Mouse (Mus musculus): ENCODE measurements around the gene Olfr384. TPM values are rescaled to one million over a fixed set of nuclear protein-coding genes. Genes with fewer than 3 reads are reported as not detected.
"Not testable (repeated sequence)": the region's sequence is repeated elsewhere in the genome, so short reads cannot be mapped to it uniquely, and the experiment has no call there.

Olfr384 gene
- not detected in 2 replicates for polyA plus RNA-seq (2016; fragmentation: Nextera tagmentation; extraction: Ambion mirVana)

GRCm38 (mm10) chr11:73598294-73598693 is at the start of gene Olfr384:
Olfr384 (plus strand) TSS chr11:73598594.
- Histone ChIP-seq H3K36me3 (no peaks in the 10 kb centered on the region), H3K27me3 (ENCODE audit: insufficient read depth, poor library complexity, severe bottlenecking) (no peaks in the 10 kb centered on the region), H3K27ac (no peak within 1 kb of the TSS), H3K4me1 (replicated peaks) (no peaks in the 10 kb centered on the region), H3K9me3 (peaks cover 33% of the 10 kb centered on the region), H3K4me3 (no peak within 1 kb of the TSS)
- no peak for DNase-seq (ENCODE audit: low spot score)

GRCm38 (mm10) chr11:73579871-73580270 is 18.5 kb upstream of the Olfr384 start:
- no peak overlapping the region for H3K4me3 ChIP-seq
- H3K27ac ChIP-seq = no peak overlapping the region
- no peaks in the 10 kb centered on the region for H3K36me3 ChIP-seq
- H3K9me3 ChIP-seq = peaks cover 24% of the 10 kb centered on the region
- no peaks in the 10 kb centered on the region for H3K27me3 ChIP-seq (ENCODE audit: insufficient read depth, poor library complexity, severe bottlenecking)
- no peaks in the 10 kb centered on the region for H3K4me1 ChIP-seq (replicated peaks)
- no peak for DNase-seq (ENCODE audit: low spot score)

GRCm38 (mm10) chr11:73583188-73583587 is 15.2 kb upstream of the Olfr384 start:
- H3K27ac ChIP-seq; DNase-seq (ENCODE audit: low spot score); H3K4me3 ChIP-seq; H3K4me1 ChIP-seq (replicated peaks); H3K27me3 ChIP-seq (ENCODE audit: insufficient read depth, poor library complexity, severe bottlenecking); H3K36me3 ChIP-seq: not testable (repeated sequence)
- 76% methylated on average over 1 of the region's 1 CpGs for WGBS
- H3K9me3 ChIP-seq = peaks cover 16% of the 10 kb centered on the region

GRCm38 (mm10) chr11:73592908-73593307 is 5.5 kb upstream of the Olfr384 start, which contains the start of gene Olfr385:
Olfr385 (minus strand) TSS chr11:73593008.
- Histone ChIP-seq H3K36me3 (no peaks in the 10 kb centered on the region), H3K27ac (no peak within 1 kb of the TSS), H3K27me3 (ENCODE audit: insufficient read depth, poor library complexity, severe bottlenecking) (no peaks in the 10 kb centered on the region), H3K4me1 (replicated peaks) (no peaks in the 10 kb centered on the region), H3K9me3 (peaks cover 16% of the 10 kb centered on the region), H3K4me3 (no peak within 1 kb of the TSS)
- DNase-seq (ENCODE audit: low spot score) = no peak

Other genes with a start within 250 kb of the Olfr384 start
- not detected in 2 replicates for gene Olfr20, start 247.8 kb upstream of the Olfr384 start, polyA plus RNA-seq (2016; fragmentation: Nextera tagmentation; extraction: Ambion mirVana)
- not detected in 2 replicates for gene Olfr376, start 227.3 kb upstream of the Olfr384 start, polyA plus RNA-seq (2016; fragmentation: Nextera tagmentation; extraction: Ambion mirVana)
- not detected in 2 replicates for gene Olfr1, start 199.0 kb upstream of the Olfr384 start, polyA plus RNA-seq (2016; fragmentation: Nextera tagmentation; extraction: Ambion mirVana)
- not detected in 2 replicates for gene Olfr378, start 170.1 kb upstream of the Olfr384 start, polyA plus RNA-seq (2016; fragmentation: Nextera tagmentation; extraction: Ambion mirVana)
- not detected in 2 replicates for gene Olfr380, start 141.1 kb upstream of the Olfr384 start, polyA plus RNA-seq (2016; fragmentation: Nextera tagmentation; extraction: Ambion mirVana)
- not detected in 2 replicates for gene Olfr381, start 107.0 kb upstream of the Olfr384 start, polyA plus RNA-seq (2016; fragmentation: Nextera tagmentation; extraction: Ambion mirVana)
- gene Olfr382, start 81.4 kb upstream of the Olfr384 start, polyA plus RNA-seq (2016; fragmentation: Nextera tagmentation; extraction: Ambion mirVana) = not detected in 2 replicates
- gene Olfr385, start 5.6 kb upstream of the Olfr384 start, polyA plus RNA-seq (2016; fragmentation: Nextera tagmentation; extraction: Ambion mirVana) = not detected in 2 replicates
- not detected in 2 replicates for gene Zfp735, start 90.2 kb downstream of the Olfr384 start, polyA plus RNA-seq (2016; fragmentation: Nextera tagmentation; extraction: Ambion mirVana)
- gene Olfr389, start 182.1 kb downstream of the Olfr384 start, polyA plus RNA-seq (2016; fragmentation: Nextera tagmentation; extraction: Ambion mirVana) = not detected in 2 replicates
- gene Olfr390, start 184.4 kb downstream of the Olfr384 start, polyA plus RNA-seq (2016; fragmentation: Nextera tagmentation; extraction: Ambion mirVana) = not detected in 2 replicates
- gene Olfr391-ps, start 204.5 kb downstream of the Olfr384 start, polyA plus RNA-seq (2016; fragmentation: Nextera tagmentation; extraction: Ambion mirVana) = not detected in 2 replicates
- not detected in 2 replicates for gene Olfr392, start 218.5 kb downstream of the Olfr384 start, polyA plus RNA-seq (2016; fragmentation: Nextera tagmentation; extraction: Ambion mirVana)

Measured in hindbrain, embryonic 10.5 days (tissue).